Mouse (Mus musculus): ENCODE results near the gene Mei1. TPM values are rescaled to one million over a fixed set of nuclear protein-coding genes. Genes with fewer than 3 reads are reported as not detected.

Mei1 gene
- polyA plus RNA-seq, 1 experiment from 2014 or later: not detected

DNA sequence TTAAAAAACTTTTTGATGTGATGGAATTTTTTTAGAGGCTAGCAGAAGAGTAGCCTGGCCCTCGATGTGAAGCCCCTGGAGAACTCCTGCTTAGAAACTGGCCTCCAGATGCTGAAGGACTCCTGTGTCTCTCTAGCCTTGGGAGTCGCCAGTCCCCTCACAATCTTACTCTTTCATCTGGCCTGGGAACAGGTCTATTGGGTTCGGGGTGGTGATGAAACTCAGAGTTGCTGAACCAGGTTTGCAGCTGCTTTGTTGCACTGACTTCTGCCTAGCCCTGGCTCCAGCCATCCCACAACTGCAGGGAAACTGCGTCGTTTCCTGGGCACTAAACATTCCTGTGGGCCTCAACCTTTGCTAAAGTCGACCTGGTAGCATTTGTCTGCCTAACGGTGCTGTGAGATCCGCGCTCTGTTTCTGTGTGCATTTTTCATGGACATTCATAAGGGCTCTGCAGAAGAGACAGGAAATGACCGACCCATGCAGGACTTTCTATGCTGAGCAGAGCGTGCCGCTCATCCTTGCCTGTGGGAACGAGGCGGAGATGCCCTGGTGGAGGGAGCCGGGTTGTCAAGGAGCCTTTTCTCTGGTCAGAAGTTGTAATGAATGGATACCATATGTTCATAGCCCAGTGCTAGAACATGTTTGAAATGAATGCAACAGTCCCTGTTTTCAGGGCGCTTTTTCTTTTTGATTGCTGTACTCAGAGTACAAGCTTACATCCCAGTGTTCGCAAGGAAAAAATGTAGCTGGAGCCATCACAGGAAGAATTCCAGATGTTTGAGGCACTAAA is 88.6 kb downstream of the Mei1 start:
- WGBS: 71% methylated on average over 17 of the region's 17 CpGs
- peaks cover 35% of the 10 kb centered on the region for H3K4me1 ChIP-seq
- H3K36me3 ChIP-seq (replicated peaks): no peaks in the 10 kb centered on the region
- ATAC-seq (replicated peaks): no peak
- no peak overlapping the region for H3K27ac ChIP-seq
- H3K9ac ChIP-seq: no peak overlapping the region
- H3K9me3 ChIP-seq: no peaks in the 10 kb centered on the region
- no peak overlapping the region for H3K4me2 ChIP-seq
- H3K4me3 ChIP-seq: no peak overlapping the region
- H3K27me3 ChIP-seq (replicated peaks): no peaks in the 10 kb centered on the region

DNA sequence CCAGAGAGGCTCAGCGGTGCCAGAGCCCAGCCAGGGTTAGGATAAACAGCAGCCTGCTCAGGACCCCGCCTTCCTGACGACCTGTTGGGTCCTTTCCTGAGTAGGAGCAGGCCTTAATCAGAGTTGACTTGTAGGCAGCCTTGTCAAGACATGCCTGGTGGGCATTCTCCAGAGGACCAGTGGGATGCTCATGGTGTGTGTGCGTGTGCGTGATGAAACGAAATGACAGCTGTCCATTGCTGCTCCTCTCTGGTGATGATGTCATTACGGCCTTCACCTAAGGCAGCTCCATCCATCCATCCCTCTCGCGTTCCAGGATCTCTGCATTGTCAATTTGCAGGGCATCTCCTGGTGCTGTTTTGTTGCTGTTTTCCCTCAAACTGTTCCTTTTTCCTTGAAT is 89.7 kb downstream of the Mei1 start:
- no peak for ATAC-seq (replicated peaks)
- no peaks in the 10 kb centered on the region for H3K27me3 ChIP-seq (replicated peaks)
- H3K4me3 ChIP-seq: no peak overlapping the region
- H3K9me3 ChIP-seq: no peaks in the 10 kb centered on the region
- no peak overlapping the region for H3K9ac ChIP-seq
- H3K36me3 ChIP-seq (replicated peaks): no peaks in the 10 kb centered on the region
- H3K4me1 ChIP-seq: peaks cover 38% of the 10 kb centered on the region
- WGBS: 80% methylated on average over 9 of the region's 9 CpGs
- no peak overlapping the region for H3K27ac ChIP-seq
- H3K4me2 ChIP-seq: no peak overlapping the region

GRCm38 (mm10) chr15:82160731-82161640 is 91.2 kb downstream of the Mei1 start:
- no peaks in the 10 kb centered on the region for H3K27me3 ChIP-seq (replicated peaks)
- H3K36me3 ChIP-seq (replicated peaks): no peaks in the 10 kb centered on the region
- H3K4me3 ChIP-seq: no peak overlapping the region
- H3K27ac ChIP-seq: no peak overlapping the region
- no peaks in the 10 kb centered on the region for H3K9me3 ChIP-seq
- H3K4me2 ChIP-seq: no peak overlapping the region
- H3K9ac ChIP-seq: no peak overlapping the region
- WGBS: 81% methylated on average over 11 of the region's 11 CpGs
- H3K4me1 ChIP-seq: peaks cover 41% of the 10 kb centered on the region
- no peak for ATAC-seq (replicated peaks)

DNA sequence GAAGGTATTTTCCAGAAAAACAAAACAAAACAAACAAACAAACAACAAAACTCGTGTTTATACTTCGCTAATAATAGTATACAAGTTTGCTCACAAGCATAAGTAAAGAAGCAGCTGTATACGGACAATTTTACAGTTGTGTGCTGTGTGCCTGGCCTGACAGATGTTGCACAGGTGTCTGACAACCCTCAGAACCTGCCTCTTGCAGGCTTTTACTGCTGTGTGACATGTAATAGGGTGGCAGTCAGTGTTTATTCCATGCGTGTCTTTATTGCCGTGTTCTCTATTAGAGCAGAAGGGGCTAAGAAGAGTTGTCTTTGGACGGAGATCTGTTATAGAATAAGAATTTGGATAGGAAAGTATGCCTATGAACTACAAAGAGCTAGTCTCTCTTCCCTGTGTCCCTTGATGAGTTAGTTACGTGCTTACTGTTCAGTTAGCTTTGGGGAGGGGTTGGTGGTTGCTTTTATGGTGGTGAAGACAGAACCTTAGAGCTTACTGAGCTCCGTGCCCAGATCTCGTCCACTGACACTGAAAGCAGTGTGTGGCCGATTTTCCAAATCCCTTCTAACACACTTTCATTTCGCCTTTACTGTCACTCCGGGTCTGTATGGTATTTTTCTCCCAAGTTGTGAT is 92.3 kb downstream of the Mei1 start:
- Histone ChIP-seq H3K9ac (no peak overlapping the region), H3K4me1 (peaks cover 52% of the 10 kb centered on the region), H3K27me3 (replicated peaks) (no peaks in the 10 kb centered on the region), H3K9me3 (no peaks in the 10 kb centered on the region), H3K27ac (no peak overlapping the region), H3K4me3 (no peak overlapping the region), H3K36me3 (replicated peaks) (no peaks in the 10 kb centered on the region), H3K4me2 (no peak overlapping the region)
- WGBS: 87% methylated on average over 12 of the region's 12 CpGs
- no peak for ATAC-seq (replicated peaks)

GRCm38 (mm10) chr15:82163356-82164060 is 93.7 kb downstream of the Mei1 start:
- no peaks in the 10 kb centered on the region for H3K9me3 ChIP-seq
- H3K27me3 ChIP-seq (replicated peaks): no peaks in the 10 kb centered on the region
- no peak overlapping the region for H3K4me3 ChIP-seq
- no peak for ATAC-seq (replicated peaks)
- peaks cover 56% of the 10 kb centered on the region for H3K4me1 ChIP-seq
- 87% methylated on average over 10 of the region's 10 CpGs for WGBS
- H3K9ac ChIP-seq: no peak overlapping the region
- no peak overlapping the region for H3K27ac ChIP-seq
- no peak overlapping the region for H3K4me2 ChIP-seq
- no peaks in the 10 kb centered on the region for H3K36me3 ChIP-seq (replicated peaks)

GRCm38 (mm10) chr15:82164061-82164399 is 94.2 kb downstream of the Mei1 start:
- Histone ChIP-seq H3K9ac (no peak overlapping the region), H3K27me3 (replicated peaks) (no peaks in the 10 kb centered on the region), H3K4me3 (no peak overlapping the region), H3K36me3 (replicated peaks) (no peaks in the 10 kb centered on the region), H3K27ac (no peak overlapping the region), H3K9me3 (no peaks in the 10 kb centered on the region), H3K4me1 (peaks cover 51% of the 10 kb centered on the region), H3K4me2 (no peak overlapping the region)
- ATAC-seq (replicated peaks): no peak
- 54% methylated on average over 4 of the region's 4 CpGs for WGBS

GRCm38 (mm10) chr15:82164496-82164895 is 94.7 kb downstream of the Mei1 start:
- no peak for ATAC-seq (replicated peaks)

GRCm38 (mm10) chr15:82165332-82166239 is 95.8 kb downstream of the Mei1 start:
- Histone ChIP-seq H3K27me3 (replicated peaks) (no peaks in the 10 kb centered on the region), H3K4me1 (peaks cover 40% of the 10 kb centered on the region), H3K9ac (no peak overlapping the region), H3K9me3 (no peaks in the 10 kb centered on the region), H3K4me2 (no peak overlapping the region), H3K36me3 (replicated peaks) (peaks cover 3% of the 10 kb centered on the region; the same call in 1 of the 2 replicates), H3K4me3 (no peak overlapping the region), H3K27ac (no peak overlapping the region)
- no peak for ATAC-seq (replicated peaks)
- WGBS: 51% methylated on average over 8 of the region's 8 CpGs

More at GRCm38 (mm10) chr15:82164496-82164895, 94.7 kb downstream of the Mei1 start:
- no peak overlapping the region for H3K4me3 ChIP-seq
- no peak overlapping the region for H3K4me2 ChIP-seq
- H3K27me3 ChIP-seq (replicated peaks): no peaks in the 10 kb centered on the region
- no peaks in the 10 kb centered on the region for H3K36me3 ChIP-seq (replicated peaks)
- H3K9me3 ChIP-seq: no peaks in the 10 kb centered on the region
- no peak overlapping the region; the same call in 1 of the 2 replicates for H3K27ac ChIP-seq
- WGBS: 80% methylated on average over 7 of the region's 7 CpGs
- no peak overlapping the region for H3K9ac ChIP-seq
- H3K4me1 ChIP-seq: peaks cover 47% of the 10 kb centered on the region

GRCm38 (mm10) chr15:82166240-82167100 is 96.7 kb downstream of the Mei1 start:
- H3K4me3 ChIP-seq: no peak overlapping the region
- H3K4me1 ChIP-seq: peaks cover 34% of the 10 kb centered on the region
- no peak overlapping the region for H3K27ac ChIP-seq
- H3K36me3 ChIP-seq (replicated peaks): peaks cover 9% of the 10 kb centered on the region; the same call in 1 of the 2 replicates
- H3K9me3 ChIP-seq: no peaks in the 10 kb centered on the region
- no peak for ATAC-seq (replicated peaks)
- H3K27me3 ChIP-seq (replicated peaks): no peaks in the 10 kb centered on the region
- no peak overlapping the region for H3K9ac ChIP-seq
- WGBS: 32% methylated on average over 22 of the region's 22 CpGs
- H3K4me2 ChIP-seq: no peak overlapping the region

Data from midbrain, embryonic 15.5 days (tissue).